Mouse (Mus musculus) cerebellum, adult 2 months (tissue): ENCODE results near the gene Rps6kl1. TPM values are rescaled to one million over a fixed set of nuclear protein-coding genes. Genes with fewer than 3 reads are reported as not detected.

ENCODE experiments used
- DNase-seq, 2 experiments: peaks; one replicate each; pipeline ENCODE4 v3.0.0; 2021
- H3K27ac ChIP-seq: fragments of 200-500 bp; 2 replicates; pipeline ENCODE4 v1.5.1; 2012; ENCODE audit warnings: low read length, control low read depth, inconsistent platforms; ENCODE audit not compliant: insufficient read depth
- H3K27me3 ChIP-seq: fragments of 200-500 bp; 2 replicates; pipeline ENCODE4 v1.6.1; 2012; ENCODE audit warnings: inconsistent platforms, mild to moderate bottlenecking, low read length, moderate library complexity; ENCODE audit not compliant: control insufficient read depth, insufficient read depth
- H3K4me1 ChIP-seq: fragments of 200-500 bp; 2 replicates; pipeline ENCODE4 v1.6.1; 2011; ENCODE audit warnings: low read length; ENCODE audit not compliant: control insufficient read depth, insufficient read depth
- H3K4me3 ChIP-seq: fragments of 200-500 bp; replicated peaks from 2 replicates; pipeline ENCODE3; 2011; ENCODE audit warnings: mild to moderate bottlenecking, low read depth, low read length, control low read depth; ENCODE audit not compliant: insufficient read depth
- CTCF ChIP-seq: fragments of 200-500 bp; IDR thresholded peaks from 2 replicates; pipeline ENCODE4 v1.5.1; 2011; ENCODE audit warnings: low read depth, mild to moderate bottlenecking, control low read depth, low read length, moderate library complexity, borderline replicate concordance; ENCODE audit not compliant: insufficient read depth
- POLR2A ChIP-seq: fragments of 200-500 bp; IDR thresholded peaks from 2 replicates; pipeline ENCODE4 v1.6.1; 2011; ENCODE audit warnings: low read length, control low read depth, borderline replicate concordance; ENCODE audit not compliant: insufficient read depth
- WGBS: fragments of 180-500 bp; shearing (Covaris S2); methylation state at CpG from one replicate; pipeline ENCODE4 v1.1.7; 2018; 5-methylcytosine and 5-hydroxymethylcytosine counted together
- polyA plus RNA-seq: library from polyadenylated mRNA; depleted of rRNA; stranded (reverse); fragments of >200 nt; gene quantifications from 2 replicates; pipeline ENCODE4 v1.2.3, GENCODE M21; 2012

Rps6kl1 gene
- polyA plus RNA-seq, 1 experiment: 35.2 TPM

GRCm38 (mm10) chr12:85129426-85129978 lies 21.6 kb downstream of the Rps6kl1 start:
- no peak for TF ChIP-seq POLR2A
- no peak for TF ChIP-seq CTCF
- H3K4me1 ChIP-seq: no peaks in the 10 kb centered on the region; the same call in 1 of the 2 replicates
- WGBS: 96% methylated on average over 9 of the region's 9 CpGs

GRCm38 (mm10) chr12:85126986-85127603 lies 24.0 kb downstream of the Rps6kl1 start:
- Histone ChIP-seq H3K27me3 (no peaks in the 10 kb centered on the region), H3K4me1 (no peaks in the 10 kb centered on the region; the same call in 1 of the 2 replicates), H3K4me3 (no peak overlapping the region), H3K27ac (no peak overlapping the region)
- TF ChIP-seq CTCF (no peak), POLR2A (no peak)
- no peak for DNase-seq
- WGBS: 80% methylated on average over 8 of the region's 8 CpGs

More at GRCm38 (mm10) chr12:85129426-85129978, 21.6 kb downstream of the Rps6kl1 start:
- no peaks in the 10 kb centered on the region for H3K27me3 ChIP-seq
- no peak overlapping the region for H3K27ac ChIP-seq
- DNase-seq: no peak
- no peak overlapping the region for H3K4me3 ChIP-seq

DNA sequence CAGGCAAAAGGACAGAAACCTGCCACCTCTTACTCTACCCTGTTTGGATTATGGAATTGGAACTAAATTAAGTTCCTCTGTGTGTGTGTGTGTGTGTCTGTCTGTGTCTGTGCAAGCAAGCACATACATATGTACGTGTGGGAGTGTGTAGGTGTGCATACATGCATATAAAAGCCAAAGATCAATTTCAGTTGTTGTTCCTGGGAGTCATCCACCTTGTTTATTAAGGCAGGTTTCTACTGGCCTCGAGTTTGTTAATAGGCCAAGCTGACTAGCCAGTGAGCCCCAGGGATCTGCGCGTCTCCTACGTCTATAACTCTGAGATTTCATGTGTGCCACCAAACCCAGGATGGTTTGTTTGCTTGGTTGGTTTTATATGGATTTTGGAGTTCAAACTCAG lies 26.3 kb downstream of the Rps6kl1 start:
- no peak for DNase-seq
- Histone ChIP-seq H3K27ac (no peak overlapping the region), H3K27me3 (no peaks in the 10 kb centered on the region), H3K4me1 (no peaks in the 10 kb centered on the region; the same call in 1 of the 2 replicates), H3K4me3 (no peak overlapping the region)
- 91% methylated on average over 5 of the region's 5 CpGs for WGBS
- no peak for TF ChIP-seq CTCF
- no peak for TF ChIP-seq POLR2A

DNA sequence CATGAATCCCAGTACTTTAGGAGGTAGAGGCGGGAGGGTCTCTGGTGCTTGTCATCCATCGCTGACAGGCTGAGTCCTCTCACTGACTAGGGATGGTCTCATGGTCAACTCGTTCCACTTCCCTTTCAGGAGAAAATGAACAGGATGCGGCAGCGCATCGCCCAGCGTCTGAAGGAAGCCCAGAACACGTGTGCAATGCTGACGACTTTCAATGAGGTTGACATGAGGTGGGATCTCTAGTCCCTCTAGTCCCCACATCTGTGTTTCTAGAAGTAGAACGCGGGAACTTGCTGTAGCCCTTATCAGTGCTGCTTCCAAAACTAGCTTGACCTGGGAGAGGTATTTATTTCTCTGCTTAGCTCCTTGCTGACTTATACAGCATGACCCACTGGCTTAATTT lies 27.4 kb downstream of the Rps6kl1 start:
- DNase-seq: no peak
- Histone ChIP-seq H3K4me1 (no peaks in the 10 kb centered on the region; the same call in 1 of the 2 replicates), H3K27ac (no peak overlapping the region), H3K27me3 (no peaks in the 10 kb centered on the region), H3K4me3 (no peak overlapping the region)
- 94% methylated on average over 11 of the region's 11 CpGs for WGBS
- TF ChIP-seq CTCF (no peak), POLR2A (no peak)

DNA sequence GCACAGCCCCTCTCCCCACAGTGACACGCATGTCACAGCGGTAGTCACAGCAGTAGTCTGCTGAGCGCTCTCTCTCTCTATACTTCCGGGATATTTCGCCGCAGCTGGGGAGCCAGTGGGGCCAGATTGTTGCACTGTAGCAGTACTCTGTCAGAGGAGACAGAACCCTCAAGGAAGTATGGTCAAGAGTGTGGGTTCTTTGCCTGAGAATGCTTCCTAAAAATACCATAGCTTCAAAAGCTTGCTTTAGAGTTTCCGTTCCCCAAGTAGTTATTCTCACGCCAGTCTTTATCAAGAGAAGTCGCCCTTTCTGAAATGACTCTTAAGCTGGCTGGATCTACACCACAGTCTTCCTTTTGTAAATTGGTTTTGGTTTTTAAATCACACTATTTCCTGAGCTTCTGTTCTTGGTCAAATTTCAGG lies 27.9 kb downstream of the Rps6kl1 start:
- no peak overlapping the region for H3K27ac ChIP-seq
- H3K4me3 ChIP-seq: no peak overlapping the region
- WGBS: 90% methylated on average over 9 of the region's 9 CpGs
- no peak for DNase-seq
- H3K27me3 ChIP-seq: no peaks in the 10 kb centered on the region
- H3K4me1 ChIP-seq: no peaks in the 10 kb centered on the region; the same call in 1 of the 2 replicates
- TF ChIP-seq POLR2A: no peak
- no peak for TF ChIP-seq CTCF

DNA sequence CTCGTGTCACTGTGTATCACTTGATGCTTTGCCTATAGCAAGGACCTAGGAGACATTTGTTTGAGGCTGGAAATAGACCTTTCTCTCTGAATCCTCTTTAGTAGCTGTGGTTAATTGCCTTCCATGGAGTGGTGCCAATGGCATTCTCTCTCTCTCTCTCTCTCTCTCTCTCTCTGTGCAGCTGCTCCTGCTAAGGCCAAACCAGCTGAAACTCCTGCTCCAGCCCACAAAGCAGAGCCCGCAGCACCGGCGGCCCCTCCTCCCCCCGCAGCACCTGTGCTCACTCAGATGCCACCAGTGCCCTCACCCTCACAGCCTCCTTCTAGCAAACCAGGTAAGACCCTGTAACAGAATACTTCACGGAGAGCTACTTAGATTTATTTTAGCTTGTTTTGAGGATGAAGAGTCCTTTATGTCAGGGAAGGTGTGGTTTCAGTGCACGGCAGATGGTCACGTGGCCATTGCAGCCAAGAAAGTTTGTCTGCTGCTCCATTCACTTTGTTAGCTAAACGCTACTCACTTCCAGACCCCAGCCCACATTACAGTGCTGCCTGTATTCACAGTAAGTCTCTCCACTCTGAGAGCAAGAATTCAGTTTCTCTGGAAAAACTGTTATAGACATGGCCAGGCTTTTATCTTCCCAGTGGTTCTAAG lies 29.1 kb downstream of the Rps6kl1 start:
- H3K4me1 ChIP-seq: no peaks in the 10 kb centered on the region; the same call in 1 of the 2 replicates
- H3K4me3 ChIP-seq: no peak overlapping the region
- no peak for DNase-seq
- 51% methylated on average over 9 of the region's 9 CpGs for WGBS
- H3K27ac ChIP-seq: no peak overlapping the region
- H3K27me3 ChIP-seq: no peaks in the 10 kb centered on the region
- TF ChIP-seq POLR2A (no peak), CTCF (no peak)

DNA sequence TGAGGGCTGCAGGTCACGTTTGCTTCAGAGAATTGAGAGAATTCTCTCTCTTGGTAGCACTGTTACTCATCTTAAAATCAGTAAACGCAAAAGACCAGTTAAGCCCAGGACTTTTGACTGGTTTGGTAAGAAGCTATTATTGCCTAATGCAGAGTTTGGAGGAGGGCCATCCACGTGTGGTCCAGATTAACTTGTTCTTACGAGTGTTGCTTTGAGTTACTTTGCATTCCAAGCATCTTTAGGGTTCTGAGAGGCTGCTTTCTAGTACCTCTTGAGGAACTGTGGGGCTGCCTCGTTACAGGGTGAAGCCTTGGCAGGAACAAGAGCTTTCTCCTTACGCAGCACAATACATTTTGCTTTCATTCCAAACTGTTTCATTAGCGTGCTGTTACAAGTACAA lies 35.4 kb downstream of the Rps6kl1 start:
- DNase-seq: no peak
- H3K4me1 ChIP-seq: no peaks in the 10 kb centered on the region; the same call in 1 of the 2 replicates
- TF ChIP-seq POLR2A (no peak), CTCF (no peak)
- WGBS: 67% methylated on average over 7 of the region's 7 CpGs
- H3K27me3 ChIP-seq: no peaks in the 10 kb centered on the region
- H3K4me3 ChIP-seq: no peak overlapping the region
- no peak overlapping the region for H3K27ac ChIP-seq
